Mouse (Mus musculus): ENCODE measurements around the gene Pxt1. TPM values are rescaled to one million over a fixed set of nuclear protein-coding genes. Genes with fewer than 3 reads are reported as not detected.

Pxt1 gene
- polyA plus RNA-seq, 2 experiments from 2014 or later: not detected

DNA sequence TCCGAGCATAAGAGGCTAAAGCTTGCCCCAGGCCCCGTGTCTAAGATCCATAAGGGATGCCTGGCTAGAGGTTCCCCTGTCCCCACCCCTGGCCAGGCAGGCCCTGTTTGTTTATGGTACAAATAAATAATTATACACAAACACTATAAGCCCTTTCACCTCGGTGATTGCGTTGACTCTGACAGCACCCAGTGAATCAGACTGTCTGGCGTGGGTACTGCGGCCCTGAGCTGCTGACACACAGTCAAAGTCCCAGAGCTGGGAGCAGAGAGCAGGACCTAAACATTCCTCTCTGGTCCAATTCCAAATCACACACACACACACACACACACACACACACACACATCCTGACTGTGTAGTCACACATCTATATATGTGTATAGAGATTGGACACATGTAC, 29.7 kb downstream of the Pxt1 start:
- no peak for ATAC-seq

DNA sequence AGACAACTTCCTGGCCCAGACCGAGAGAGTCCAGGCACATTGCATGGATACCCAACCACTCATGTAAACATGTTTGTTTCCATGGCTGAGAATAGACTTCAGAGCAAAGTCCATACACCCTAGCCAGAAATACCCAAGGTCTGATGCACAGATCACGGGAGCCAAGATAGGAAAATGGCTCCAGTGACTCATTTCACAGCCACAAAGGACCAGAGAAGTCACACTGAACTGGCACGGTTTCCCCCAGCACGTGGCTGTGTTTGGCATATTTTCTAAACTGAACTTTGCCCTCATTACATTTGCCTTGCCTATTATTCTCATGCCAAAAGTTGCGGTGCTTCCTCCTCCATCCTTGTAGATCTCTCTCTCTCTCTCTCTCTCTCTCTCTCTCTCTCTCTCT, 30.4 kb downstream of the Pxt1 start:
- no peak for ATAC-seq

- no peak for ATAC-seq
These were observed 33.5 kb downstream of the Pxt1 start for GRCm38 (mm10) chr17:28910139-28910538.

DNA sequence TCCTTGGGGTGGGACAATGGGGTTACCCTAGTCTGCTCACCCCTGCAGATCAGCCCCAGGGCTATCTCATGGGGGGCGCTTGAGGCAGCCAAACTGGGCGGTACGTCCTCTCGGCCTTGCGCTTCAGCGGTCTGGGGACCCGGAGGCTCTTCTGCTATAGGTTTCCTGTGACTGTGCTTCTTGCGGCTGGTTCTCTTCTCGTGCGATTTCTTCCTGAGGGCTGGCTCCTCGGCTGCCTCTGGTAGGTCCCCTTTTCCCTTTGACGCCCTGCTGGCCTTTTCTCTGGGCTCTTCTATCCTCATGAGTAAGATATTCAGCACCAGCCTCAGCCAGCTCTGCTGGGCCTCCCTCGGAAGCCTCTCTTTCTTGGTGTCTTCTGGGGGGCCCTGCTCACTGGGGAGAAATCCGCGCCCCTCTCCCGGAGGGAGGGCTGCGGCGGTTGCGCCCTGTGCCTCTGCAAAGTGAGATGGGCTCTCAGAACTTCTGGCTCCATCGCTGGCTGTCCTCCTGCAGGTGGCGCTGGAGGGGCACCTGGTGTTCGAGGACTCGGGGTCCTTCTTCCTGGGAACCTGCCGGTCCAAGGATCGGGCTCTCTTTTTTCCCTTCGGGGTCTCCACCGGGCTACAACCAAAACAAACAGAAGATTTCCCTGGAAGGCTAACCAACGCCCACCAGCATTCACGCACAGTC, 34.2 kb downstream of the Pxt1 start:
- ATAC-seq: peak; percentile 32

DNA sequence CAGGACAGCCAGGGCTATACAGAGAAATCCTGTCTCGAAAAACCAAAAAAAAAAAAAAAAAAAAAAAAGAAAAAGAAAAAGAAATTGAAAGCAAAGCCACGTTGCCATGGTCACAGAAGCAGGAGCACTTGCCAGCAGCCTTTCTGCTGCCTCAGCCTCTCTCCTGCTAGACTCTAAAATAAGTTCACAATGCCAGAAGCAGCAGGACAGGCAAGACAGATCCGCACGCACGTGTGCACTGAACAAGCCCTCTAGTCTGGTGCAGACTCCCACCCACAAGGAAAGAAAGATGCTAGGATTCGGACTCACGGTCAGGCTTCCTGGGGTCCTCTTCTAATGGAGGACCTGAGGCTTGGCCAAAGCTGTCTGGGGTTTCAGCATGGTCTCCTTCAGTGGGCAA, 35.7 kb downstream of the Pxt1 start:
- ATAC-seq: peak; percentile 45

DNA sequence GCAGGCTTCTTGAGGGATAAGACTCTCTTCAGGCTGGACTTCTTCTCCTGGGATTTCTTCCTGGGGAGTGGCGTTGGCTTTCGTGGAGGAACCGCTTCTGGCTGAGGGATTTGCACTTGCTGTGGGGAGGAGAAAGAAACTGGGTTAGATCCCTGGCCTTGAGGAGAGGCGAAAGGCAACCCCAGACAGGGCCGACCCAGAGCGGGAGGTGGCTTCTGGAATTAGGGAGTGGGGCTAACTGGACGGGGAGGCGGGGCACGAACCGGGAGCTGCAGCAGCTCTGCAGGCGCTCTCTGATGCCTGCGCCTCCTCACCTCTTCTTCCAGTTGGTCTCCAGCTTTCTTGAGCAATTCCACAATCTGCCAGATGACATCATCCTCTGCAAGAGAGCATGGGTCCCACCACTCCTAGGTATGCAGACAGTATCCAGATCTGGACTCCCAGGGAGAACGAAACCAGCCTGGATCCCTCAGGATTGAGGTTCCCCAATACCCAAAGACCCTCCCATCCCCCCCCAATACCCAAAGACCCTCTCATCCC, 38.2 kb downstream of the Pxt1 start:
- no peak for ATAC-seq

DNA sequence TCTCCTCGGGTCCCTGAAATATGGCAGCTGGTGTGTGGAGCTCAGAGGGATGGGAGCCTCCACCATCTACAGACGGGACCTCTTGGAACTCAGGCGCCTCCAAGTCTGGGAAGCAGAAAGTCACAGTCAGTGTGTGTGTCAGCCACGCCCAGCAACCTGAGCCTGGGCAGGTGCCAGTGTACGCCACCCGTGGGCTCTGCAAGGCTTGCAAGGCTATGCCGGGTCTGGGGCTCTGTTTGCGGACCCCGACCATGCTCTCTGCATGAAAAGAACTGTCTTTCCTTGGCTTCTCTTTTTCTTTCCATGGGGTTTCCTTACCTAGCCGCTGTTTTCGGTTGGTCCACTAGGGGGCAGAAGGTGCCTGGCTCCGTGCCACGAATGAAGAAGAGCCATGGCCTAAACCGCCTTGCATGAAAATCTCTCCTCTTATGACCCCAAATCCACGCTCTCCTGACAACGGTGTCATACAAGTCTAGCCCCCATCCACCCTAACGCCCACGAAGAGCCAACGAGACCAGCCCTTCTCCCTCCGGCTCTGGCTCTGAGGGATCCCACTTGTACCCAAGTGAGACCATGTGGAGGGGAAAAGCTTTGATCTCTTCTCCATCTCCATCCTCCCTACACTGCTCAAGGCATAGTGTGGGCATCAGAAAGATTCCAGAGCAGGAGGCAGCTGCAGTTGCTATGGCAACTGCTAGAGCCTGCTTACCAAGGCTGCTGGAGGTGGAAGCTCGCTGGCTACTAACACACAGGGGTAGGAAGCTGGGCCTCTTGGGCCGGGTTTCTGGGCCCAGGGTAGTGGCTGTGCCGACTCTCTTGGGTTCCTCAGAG, 38.9 kb downstream of the Pxt1 start:
- no peak for ATAC-seq

- no peak for ATAC-seq
These were observed 42.1 kb downstream of the Pxt1 start for GRCm38 (mm10) chr17:28901559-28901958.

DNA sequence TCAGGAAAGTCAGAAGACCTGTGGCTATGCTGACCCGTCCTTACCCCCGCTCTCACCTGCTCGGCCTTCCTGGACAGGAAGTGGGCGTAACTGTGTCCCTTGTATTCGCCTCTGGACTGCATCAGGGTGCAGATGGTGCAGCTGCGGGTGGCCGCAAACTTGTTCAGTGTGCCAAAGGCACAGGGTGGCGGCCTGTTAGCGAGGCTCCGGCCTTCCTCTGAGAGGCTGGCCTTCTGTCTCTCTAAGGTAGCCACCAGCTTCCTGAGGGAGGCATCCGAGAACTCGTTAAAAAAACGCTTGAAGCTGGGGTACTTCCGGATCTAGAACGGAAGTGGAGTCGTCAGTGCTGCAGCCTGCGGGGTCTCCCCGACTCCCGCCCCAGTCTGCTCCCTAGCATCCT, 44.2 kb downstream of the Pxt1 start:
- ATAC-seq: no peak

- no peak for ATAC-seq
These were observed 45.4 kb downstream of the Pxt1 start for GRCm38 (mm10) chr17:28898249-28898648.

DNA sequence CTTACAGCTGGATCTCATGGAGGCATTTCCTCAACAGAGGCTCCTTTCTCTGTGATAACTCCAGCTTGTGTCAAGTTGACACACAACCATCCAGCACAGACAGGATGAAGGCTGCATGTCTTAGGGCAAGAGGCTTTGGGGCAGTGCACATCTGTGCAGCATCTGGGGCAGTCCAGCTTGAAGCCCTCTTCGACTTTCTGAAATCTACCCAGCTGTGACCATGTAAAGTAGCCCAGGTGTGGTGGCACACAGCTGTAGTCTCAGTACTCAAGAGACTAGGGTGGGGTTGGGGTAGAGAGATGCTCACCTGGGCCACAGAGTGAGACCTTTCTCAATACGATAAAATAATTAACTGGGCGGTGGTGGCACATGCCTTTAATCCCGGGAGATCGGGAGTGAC, 45.8 kb downstream of the Pxt1 start:
- no peak for ATAC-seq

- ATAC-seq: no peak
These were observed 47.4 kb downstream of the Pxt1 start for GRCm38 (mm10) chr17:28896095-28896780.

GRCm38 (mm10) chr17:28895217-28895875, 48.3 kb downstream of the Pxt1 start:
- no peak for ATAC-seq

GRCm38 (mm10) chr17:28894050-28894767, 49.4 kb downstream of the Pxt1 start:
- ATAC-seq: peak; percentile 32

DNA sequence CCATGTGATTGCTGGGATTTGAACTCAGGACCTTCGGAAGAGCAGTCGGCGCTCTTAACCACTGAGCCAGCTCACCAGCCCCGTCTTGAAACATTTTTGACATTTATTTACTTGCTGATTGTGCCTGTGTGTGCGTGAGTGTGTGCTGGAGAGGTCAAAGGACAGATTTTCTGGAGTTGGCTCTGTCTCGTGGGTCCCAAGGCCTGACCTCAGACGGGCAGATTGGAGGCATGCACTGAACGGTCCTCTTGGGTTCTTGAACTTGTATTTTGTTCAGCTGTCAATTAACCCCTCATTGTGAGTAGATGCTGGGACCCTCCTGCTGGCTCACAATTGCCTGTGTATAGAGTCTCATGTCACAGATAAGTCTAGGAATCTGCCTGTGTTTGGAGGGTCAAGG, 57.4 kb downstream of the Pxt1 start:
- ATAC-seq: no peak

DNA sequence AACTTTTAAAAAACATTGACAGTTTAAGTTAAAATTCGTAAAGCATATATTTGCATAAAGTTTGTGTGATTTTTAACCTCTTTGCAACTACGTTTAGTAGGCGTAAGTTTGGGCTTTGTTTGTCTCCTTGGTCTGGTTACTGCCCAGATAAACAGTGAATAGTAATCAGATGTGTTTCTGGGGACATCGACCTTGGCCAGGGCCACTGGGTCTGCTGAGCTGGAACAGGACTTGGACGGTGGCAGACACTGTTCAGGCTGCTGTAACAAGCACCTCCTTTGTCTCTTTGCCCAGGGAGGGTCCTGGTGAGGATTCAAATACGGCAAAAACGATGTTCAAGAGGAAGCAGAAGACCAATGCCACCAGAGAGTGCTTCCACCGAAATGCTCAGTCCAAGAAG, 58.4 kb downstream of the Pxt1 start:
- no peak for ATAC-seq

Other genes with a start within 250 kb of the Pxt1 start
- 10 to 100 TPM; 10.1 TPM for gene AC170998.1, start 217.8 kb downstream of the Pxt1 start, polyA plus RNA-seq (2017; shearing (Covaris generic))
- gene Mapk13, start 174.5 kb downstream of the Pxt1 start, polyA plus RNA-seq (2017; shearing (Covaris generic)): not detected
- gene Brpf3, start 142.8 kb downstream of the Pxt1 start, polyA plus RNA-seq (2017; shearing (Covaris generic)): 1 to 10 TPM; 1.1 to 2.2 TPM
- not detected for gene Pnpla1, start 85.4 kb downstream of the Pxt1 start, polyA plus RNA-seq (2017; shearing (Covaris generic))
- gene 4930539E08Rik, start 28.5 kb downstream of the Pxt1 start, polyA plus RNA-seq (2017; shearing (Covaris generic)): 1 to 10 TPM; 2.0 to 3.4 TPM
- 10 to 100 TPM; 33.3 to 62.9 TPM for gene Kctd20, start 8.1 kb upstream of the Pxt1 start, polyA plus RNA-seq (2017; shearing (Covaris generic))
- gene Stk38, start 64.2 kb upstream of the Pxt1 start, polyA plus RNA-seq (2017; shearing (Covaris generic)): 100 to 1,000 TPM; 223 to 306 TPM
- gene Srsf3, start 88.8 kb upstream of the Pxt1 start, polyA plus RNA-seq (2017; shearing (Covaris generic)): 100 to 1,000 TPM; 232 to 397 TPM
- 1 to 10 TPM; 2.5 to 4.6 TPM for gene Cdkn1a, start 147.1 kb upstream of the Pxt1 start, polyA plus RNA-seq (2017; shearing (Covaris generic))
- gene Rab44, start 170.3 kb upstream of the Pxt1 start, polyA plus RNA-seq (2017; shearing (Covaris generic)): not detected